Mouse (Mus musculus) thymus, adult 18-20 months (tissue): ENCODE data around the gene C3ar1.

Experiments used
- DNase-seq, 2 experiments: peaks; one replicate each; pipeline ENCODE4 v3.0.0; 2022; ENCODE audit warnings: mixed read lengths in 2 of 2

C3ar1 gene

GRCm38 (mm10) chr6:122855955-122856354, at the start of gene C3ar1:
Gene C3ar1 (minus strand): TSS chr6:122856161.
- DNase-seq = no peak

GRCm38 (mm10) chr6:122892442-122893049, 36.6 kb upstream of the C3ar1 start:
- DNase-seq = no peak

- no peak for DNase-seq
These were observed 33.6 kb upstream of the C3ar1 start for GRCm38 (mm10) chr6:122889599-122889998.

- DNase-seq = no peak
These were observed 27.6 kb upstream of the C3ar1 start for GRCm38 (mm10) chr6:122883603-122884002.

- DNase-seq = no peak
These were observed 25.3 kb upstream of the C3ar1 start for GRCm38 (mm10) chr6:122881287-122881686.

- DNase-seq = no peak
These were observed 24.0 kb upstream of the C3ar1 start for GRCm38 (mm10) chr6:122879781-122880505.

- DNase-seq = no peak
These were observed 23.3 kb upstream of the C3ar1 start for GRCm38 (mm10) chr6:122879141-122879735.

- no peak for DNase-seq
These were observed 18.9 kb upstream of the C3ar1 start for GRCm38 (mm10) chr6:122874720-122875389.

- DNase-seq = peak; percentile 86 to 90
These were observed 18.1 kb upstream of the C3ar1 start, which contains the start of gene Necap1 for GRCm38 (mm10) chr6:122873871-122874719. Gene Necap1 (plus strand): TSS chr6:122874474.

GRCm38 (mm10) chr6:122872800-122873199, 16.8 kb upstream of the C3ar1 start:
- DNase-seq = no peak

- no peak for DNase-seq
These were observed 13.9 kb upstream of the C3ar1 start for GRCm38 (mm10) chr6:122869846-122870245.

GRCm38 (mm10) chr6:122867914-122868313, 12.0 kb upstream of the C3ar1 start:
- DNase-seq = no peak

- DNase-seq = no peak
These were observed 6.9 kb upstream of the C3ar1 start for GRCm38 (mm10) chr6:122862871-122863270.

- DNase-seq = no peak
These were observed 6.5 kb upstream of the C3ar1 start for GRCm38 (mm10) chr6:122862434-122862833.

GRCm38 (mm10) chr6:122854552-122854951, 1.4 kb downstream of the C3ar1 start:
- no peak for DNase-seq

- no peak for DNase-seq
These were observed 3.3 kb downstream of the C3ar1 start for GRCm38 (mm10) chr6:122852696-122853095.

GRCm38 (mm10) chr6:122843759-122844158, 12.2 kb downstream of the C3ar1 start:
- DNase-seq = no peak

GRCm38 (mm10) chr6:122837539-122837938, 18.4 kb downstream of the C3ar1 start:
- no peak for DNase-seq

- no peak for DNase-seq
These were observed 19.0 kb downstream of the C3ar1 start for GRCm38 (mm10) chr6:122836974-122837373.

- DNase-seq = no peak
These were observed 21.6 kb downstream of the C3ar1 start for GRCm38 (mm10) chr6:122834365-122834764.

GRCm38 (mm10) chr6:122832880-122833279, 23.1 kb downstream of the C3ar1 start:
- no peak for DNase-seq

- DNase-seq = no peak
These were observed 27.9 kb downstream of the C3ar1 start for GRCm38 (mm10) chr6:122828086-122828485.
